Mouse (Mus musculus) kidney, adult 11 months (tissue): ENCODE data around the gene Vegfa.
"Not testable (repeated sequence)": the region's sequence is repeated elsewhere in the genome, so short reads cannot be mapped to it uniquely, and the experiment has no call there.

ENCODE experiments used
- DNase-seq: peaks from one replicate; pipeline ENCODE4 v3.0.0; 2022

Gene Vegfa

GRCm38 (mm10) chr17:45986915-45987314 lies 45.3 kb downstream of the Vegfa start:
- DNase-seq = peak; percentile 41

GRCm38 (mm10) chr17:45986374-45986773 lies 45.8 kb downstream of the Vegfa start:
- DNase-seq = no peak

GRCm38 (mm10) chr17:45983185-45983584 lies 49.0 kb downstream of the Vegfa start:
- DNase-seq = not testable (repeated sequence)

- no peak for DNase-seq
These were observed 50.3 kb downstream of the Vegfa start for GRCm38 (mm10) chr17:45981841-45982240.

- DNase-seq = no peak
These were observed 53.0 kb downstream of the Vegfa start for GRCm38 (mm10) chr17:45979025-45979805.

- no peak for DNase-seq
These were observed 57.7 kb downstream of the Vegfa start for GRCm38 (mm10) chr17:45974461-45974860.

- peak; percentile 86 for DNase-seq
These were observed 59.0 kb downstream of the Vegfa start for GRCm38 (mm10) chr17:45973214-45973613.

GRCm38 (mm10) chr17:45972405-45972804 lies 59.8 kb downstream of the Vegfa start:
- DNase-seq = no peak

GRCm38 (mm10) chr17:45971800-45972199 lies 60.4 kb downstream of the Vegfa start:
- DNase-seq = no peak

- peak; percentile 60 for DNase-seq
These were observed 61.2 kb downstream of the Vegfa start for GRCm38 (mm10) chr17:45970741-45971550.

GRCm38 (mm10) chr17:45969596-45969995 lies 62.6 kb downstream of the Vegfa start:
- DNase-seq = no peak

- DNase-seq = no peak
These were observed 63.8 kb downstream of the Vegfa start for GRCm38 (mm10) chr17:45968341-45968740.
